Mouse (Mus musculus): ENCODE measurements around the gene Kctd8. TPM values are rescaled to one million over a fixed set of nuclear protein-coding genes. Genes with fewer than 3 reads are reported as not detected.

Kctd8 gene
- polyA plus RNA-seq, 1 experiment from 2014 or later = 1.0 TPM

DNA sequence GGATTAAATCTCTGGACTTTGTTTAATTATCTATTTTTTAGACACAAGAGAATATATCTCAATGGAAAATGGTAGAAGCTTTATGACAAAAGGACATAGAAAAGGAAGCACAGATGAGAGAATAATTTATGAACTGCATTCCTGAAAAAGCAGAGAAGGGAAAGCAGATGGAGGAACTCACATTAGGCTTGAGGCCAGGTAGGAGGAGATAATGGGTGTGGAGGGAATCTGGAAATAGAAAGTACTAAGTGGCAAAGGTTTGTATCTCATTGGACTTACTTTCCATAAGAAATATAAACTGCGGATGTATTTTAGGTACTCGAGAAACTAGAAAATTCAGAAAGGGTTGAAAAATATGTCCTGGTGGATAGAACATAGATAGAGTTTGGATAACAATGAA lies 114.3 kb downstream of the Kctd8 start:
- WGBS = 95% methylated on average over 2 of the region's 2 CpGs
- H3K4me2 ChIP-seq (ENCODE audit: low read depth, low read length, severe bottlenecking) = no peak overlapping the region
- H3K27ac ChIP-seq (ENCODE audit: low read depth, low read length) = no peak overlapping the region
- H3K4me1 ChIP-seq (replicated peaks; ENCODE audit: control insufficient read depth, insufficient read depth, low read length) = no peaks in the 10 kb centered on the region
- no peaks in the 10 kb centered on the region for H3K27me3 ChIP-seq (ENCODE audit: control insufficient read depth, insufficient read depth, low read length)
- DNase-seq (ENCODE audit: low spot score) (no peak), ATAC-seq (replicated peaks; ENCODE audit: low FRiP score) (no peak)
- H3K9ac ChIP-seq (ENCODE audit: low read length) = no peak overlapping the region
- H3K4me3 ChIP-seq (ENCODE audit: low read depth, low read length) = no peak overlapping the region
- no peaks in the 10 kb centered on the region for H3K36me3 ChIP-seq (ENCODE audit: control insufficient read depth, insufficient read depth, low read length)
- H3K9me3 ChIP-seq (ENCODE audit: control insufficient read depth, low read length) = no peaks in the 10 kb centered on the region

- Histone ChIP-seq H3K27me3 (ENCODE audit: control insufficient read depth, insufficient read depth, low read length) (no peaks in the 10 kb centered on the region), H3K9me3 (ENCODE audit: control insufficient read depth, low read length) (no peaks in the 10 kb centered on the region), H3K4me2 (ENCODE audit: low read depth, low read length, severe bottlenecking) (no peak overlapping the region), H3K9ac (ENCODE audit: low read length) (no peak overlapping the region), H3K27ac (ENCODE audit: low read depth, low read length) (no peak overlapping the region), H3K4me1 (replicated peaks; ENCODE audit: control insufficient read depth, insufficient read depth, low read length) (no peaks in the 10 kb centered on the region), H3K36me3 (ENCODE audit: control insufficient read depth, insufficient read depth, low read length) (no peaks in the 10 kb centered on the region), H3K4me3 (ENCODE audit: low read depth, low read length) (no peak overlapping the region)
- DNase-seq (ENCODE audit: low spot score) = no peak
- WGBS = 90% methylated on average over 1 of the region's 1 CpGs
- no peak for ATAC-seq (replicated peaks; ENCODE audit: low FRiP score)
These were observed 118.9 kb downstream of the Kctd8 start for GRCm38 (mm10) chr5:69222608-69223007.

DNA sequence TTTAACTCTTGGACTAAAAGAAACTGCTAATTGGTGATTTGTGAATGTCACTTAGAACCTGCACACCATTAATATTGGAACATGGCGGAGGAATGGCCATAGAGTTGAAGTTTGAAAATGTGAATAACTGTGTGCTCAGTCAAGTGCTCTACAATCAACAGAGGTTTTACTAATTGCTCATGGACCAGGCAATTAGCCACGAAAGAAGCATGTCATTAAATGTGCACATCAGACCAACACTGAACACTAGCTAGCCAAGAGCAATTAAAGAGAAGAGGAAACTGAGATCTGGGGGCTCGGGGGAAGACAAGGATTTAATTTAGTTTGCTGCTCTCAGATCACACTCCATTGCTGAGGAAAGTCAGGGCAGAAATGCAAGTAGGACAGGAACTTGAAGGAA lies 126.3 kb downstream of the Kctd8 start:
- Histone ChIP-seq H3K36me3 (ENCODE audit: control insufficient read depth, insufficient read depth, low read length) (no peaks in the 10 kb centered on the region), H3K27ac (ENCODE audit: low read depth, low read length) (no peak overlapping the region), H3K4me2 (ENCODE audit: low read depth, low read length, severe bottlenecking) (no peak overlapping the region), H3K4me3 (ENCODE audit: low read depth, low read length) (no peak overlapping the region), H3K9ac (ENCODE audit: low read length) (no peak overlapping the region), H3K27me3 (ENCODE audit: control insufficient read depth, insufficient read depth, low read length) (no peaks in the 10 kb centered on the region), H3K4me1 (replicated peaks; ENCODE audit: control insufficient read depth, insufficient read depth, low read length) (no peaks in the 10 kb centered on the region), H3K9me3 (ENCODE audit: control insufficient read depth, low read length) (no peaks in the 10 kb centered on the region)
- ATAC-seq (replicated peaks; ENCODE audit: low FRiP score) = peak; percentile 90
- DNase-seq (ENCODE audit: low spot score) = no peak
- 48% methylated on average over 3 of the region's 3 CpGs for WGBS

DNA sequence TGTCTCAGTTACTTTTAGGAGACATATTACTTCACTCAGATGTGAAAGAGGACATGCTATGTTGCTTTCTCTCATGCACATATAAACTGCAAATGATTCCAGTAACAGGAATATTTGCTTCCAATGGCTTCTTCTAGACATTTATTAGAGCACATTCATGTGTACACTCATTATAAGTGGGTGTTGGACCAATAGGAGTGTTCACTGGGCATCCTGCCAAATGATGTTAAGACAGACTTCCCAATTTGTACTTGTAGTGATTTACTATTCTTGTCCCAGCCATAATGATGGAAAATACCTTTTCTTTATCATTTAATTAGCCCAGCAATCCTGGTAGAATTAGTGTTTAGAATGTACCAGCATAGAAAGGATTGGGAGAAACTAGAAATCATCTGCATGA lies 132.1 kb downstream of the Kctd8 start:
- Histone ChIP-seq H3K27ac (ENCODE audit: low read depth, low read length) (no peak overlapping the region), H3K36me3 (ENCODE audit: control insufficient read depth, insufficient read depth, low read length) (no peaks in the 10 kb centered on the region), H3K9me3 (ENCODE audit: control insufficient read depth, low read length) (no peaks in the 10 kb centered on the region), H3K4me2 (ENCODE audit: low read depth, low read length, severe bottlenecking) (no peak overlapping the region), H3K27me3 (ENCODE audit: control insufficient read depth, insufficient read depth, low read length) (no peaks in the 10 kb centered on the region), H3K4me1 (replicated peaks; ENCODE audit: control insufficient read depth, insufficient read depth, low read length) (no peaks in the 10 kb centered on the region), H3K4me3 (ENCODE audit: low read depth, low read length) (no peak overlapping the region), H3K9ac (ENCODE audit: low read length) (no peak overlapping the region)
- no peak for ATAC-seq (replicated peaks; ENCODE audit: low FRiP score)
- DNase-seq (ENCODE audit: low spot score) = no peak

- Histone ChIP-seq H3K4me1 (replicated peaks; ENCODE audit: control insufficient read depth, insufficient read depth, low read length) (no peaks in the 10 kb centered on the region), H3K36me3 (ENCODE audit: control insufficient read depth, insufficient read depth, low read length) (no peaks in the 10 kb centered on the region), H3K9me3 (ENCODE audit: control insufficient read depth, low read length) (no peaks in the 10 kb centered on the region), H3K4me2 (ENCODE audit: low read depth, low read length, severe bottlenecking) (no peak overlapping the region), H3K27me3 (ENCODE audit: control insufficient read depth, insufficient read depth, low read length) (no peaks in the 10 kb centered on the region), H3K9ac (ENCODE audit: low read length) (no peak overlapping the region), H3K4me3 (ENCODE audit: low read depth, low read length) (no peak overlapping the region), H3K27ac (ENCODE audit: low read depth, low read length) (no peak overlapping the region)
- no peak for ATAC-seq (replicated peaks; ENCODE audit: low FRiP score)
- 78% methylated on average over 2 of the region's 2 CpGs for WGBS
- DNase-seq (ENCODE audit: low spot score) = no peak
These were observed 133.8 kb downstream of the Kctd8 start for GRCm38 (mm10) chr5:69207713-69208112.

- Histone ChIP-seq H3K27me3 (ENCODE audit: control insufficient read depth, insufficient read depth, low read length) (no peaks in the 10 kb centered on the region), H3K4me3 (ENCODE audit: low read depth, low read length) (no peak overlapping the region), H3K36me3 (ENCODE audit: control insufficient read depth, insufficient read depth, low read length) (no peaks in the 10 kb centered on the region), H3K4me2 (ENCODE audit: low read depth, low read length, severe bottlenecking) (no peak overlapping the region), H3K4me1 (replicated peaks; ENCODE audit: control insufficient read depth, insufficient read depth, low read length) (no peaks in the 10 kb centered on the region), H3K9me3 (ENCODE audit: control insufficient read depth, low read length) (no peaks in the 10 kb centered on the region), H3K27ac (ENCODE audit: low read depth, low read length) (no peak overlapping the region), H3K9ac (ENCODE audit: low read length) (no peak overlapping the region)
- 73% methylated on average over 4 of the region's 4 CpGs for WGBS
- DNase-seq (ENCODE audit: low spot score) (no peak), ATAC-seq (replicated peaks; ENCODE audit: low FRiP score) (no peak)
These were observed 181.5 kb downstream of the Kctd8 start for GRCm38 (mm10) chr5:69159897-69160509.

DNA sequence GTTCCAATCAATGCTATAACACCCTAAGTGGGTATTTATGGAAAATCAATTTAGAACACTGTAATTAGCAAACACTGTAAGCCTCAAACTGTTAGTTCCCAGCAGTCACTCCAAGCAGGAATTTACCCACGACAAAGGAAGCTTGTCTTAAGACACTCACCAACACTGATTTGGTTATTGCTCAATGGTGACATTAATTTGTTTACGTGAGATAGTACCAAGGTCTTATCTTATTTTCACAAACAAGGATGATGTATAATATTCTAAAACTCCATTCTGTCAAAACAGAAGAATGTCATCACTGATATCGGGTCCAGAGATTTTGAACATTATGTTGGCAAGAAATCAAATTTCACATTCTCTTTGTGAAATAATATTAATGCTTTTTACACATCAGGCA lies 185.0 kb downstream of the Kctd8 start:
- 87% methylated on average over 3 of the region's 3 CpGs for WGBS
- no peak for ATAC-seq (replicated peaks; ENCODE audit: low FRiP score)

GRCm38 (mm10) chr5:69145827-69146226 lies 195.7 kb downstream of the Kctd8 start:
- H3K9me3 ChIP-seq (ENCODE audit: control insufficient read depth, low read length) = no peaks in the 10 kb centered on the region
- H3K36me3 ChIP-seq (ENCODE audit: control insufficient read depth, insufficient read depth, low read length) = no peaks in the 10 kb centered on the region
- 95% methylated on average over 2 of the region's 2 CpGs for WGBS
- no peaks in the 10 kb centered on the region for H3K27me3 ChIP-seq (ENCODE audit: control insufficient read depth, insufficient read depth, low read length)
- H3K4me3 ChIP-seq (ENCODE audit: low read depth, low read length) = no peak overlapping the region
- DNase-seq (ENCODE audit: low spot score) = no peak
- no peak overlapping the region for H3K27ac ChIP-seq (ENCODE audit: low read depth, low read length)
- no peak for ATAC-seq (replicated peaks; ENCODE audit: low FRiP score)
- H3K9ac ChIP-seq (ENCODE audit: low read length) = no peak overlapping the region
- no peaks in the 10 kb centered on the region for H3K4me1 ChIP-seq (replicated peaks; ENCODE audit: control insufficient read depth, insufficient read depth, low read length)
- H3K4me2 ChIP-seq (ENCODE audit: low read depth, low read length, severe bottlenecking) = no peak overlapping the region

More for the DNA sequence above, 185.0 kb downstream of the Kctd8 start:
- H3K9ac ChIP-seq (ENCODE audit: low read length) = no peak overlapping the region
- no peak overlapping the region for H3K27ac ChIP-seq (ENCODE audit: low read depth, low read length)
- H3K4me2 ChIP-seq (ENCODE audit: low read depth, low read length, severe bottlenecking) = no peak overlapping the region
- H3K27me3 ChIP-seq (ENCODE audit: control insufficient read depth, insufficient read depth, low read length) = no peaks in the 10 kb centered on the region
- H3K4me3 ChIP-seq (ENCODE audit: low read depth, low read length) = no peak overlapping the region
- DNase-seq (ENCODE audit: low spot score) = no peak
- H3K36me3 ChIP-seq (ENCODE audit: control insufficient read depth, insufficient read depth, low read length) = no peaks in the 10 kb centered on the region
- no peaks in the 10 kb centered on the region for H3K9me3 ChIP-seq (ENCODE audit: control insufficient read depth, low read length)
- H3K4me1 ChIP-seq (replicated peaks; ENCODE audit: control insufficient read depth, insufficient read depth, low read length) = no peaks in the 10 kb centered on the region

DNA sequence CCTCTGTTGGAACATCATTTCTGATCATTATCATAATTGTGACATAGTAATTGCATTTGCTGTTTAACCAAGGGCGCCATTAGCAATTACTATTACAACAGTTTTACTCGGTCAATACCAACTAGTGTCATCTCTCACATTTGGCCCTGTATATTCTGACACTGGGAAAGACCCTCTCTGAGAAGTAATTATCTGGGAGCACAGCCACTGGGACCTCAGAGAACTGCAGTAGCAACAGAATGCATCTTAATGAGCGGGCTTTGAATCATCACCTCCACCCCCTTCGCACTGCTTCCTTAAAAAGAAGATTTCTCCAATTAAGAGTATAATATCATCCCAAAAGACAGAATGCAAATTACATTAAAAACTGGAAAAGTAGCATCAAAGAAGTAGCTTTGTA lies 200.4 kb downstream of the Kctd8 start:
- DNase-seq (ENCODE audit: low spot score) (no peak), ATAC-seq (replicated peaks; ENCODE audit: low FRiP score) (peak; percentile 55; the same call in 1 of the 2 replicates)
- no peak overlapping the region for H3K9ac ChIP-seq (ENCODE audit: low read length)
- no peaks in the 10 kb centered on the region for H3K36me3 ChIP-seq (ENCODE audit: control insufficient read depth, insufficient read depth, low read length)
- no peak overlapping the region for H3K4me3 ChIP-seq (ENCODE audit: low read depth, low read length)
- 72% methylated on average over 4 of the region's 4 CpGs for WGBS
- H3K4me2 ChIP-seq (ENCODE audit: low read depth, low read length, severe bottlenecking) = no peak overlapping the region
- H3K4me1 ChIP-seq (replicated peaks; ENCODE audit: control insufficient read depth, insufficient read depth, low read length) = no peaks in the 10 kb centered on the region
- no peaks in the 10 kb centered on the region for H3K9me3 ChIP-seq (ENCODE audit: control insufficient read depth, low read length)
- H3K27me3 ChIP-seq (ENCODE audit: control insufficient read depth, insufficient read depth, low read length) = no peaks in the 10 kb centered on the region
- no peak overlapping the region for H3K27ac ChIP-seq (ENCODE audit: low read depth, low read length)
